Mouse (Mus musculus) megakaryocyte, adult 5-6 weeks (primary cell): ENCODE results near the gene Sart1. TPM values are rescaled to one million over a fixed set of nuclear protein-coding genes. Genes with fewer than 3 reads are reported as not detected.
A peak's percentile ranks its signal among the peaks of the same experiment; 100 is the strongest.
"Not testable (repeated sequence)": the region's sequence is repeated elsewhere in the genome, so short reads cannot be mapped to it uniquely, and the experiment has no call there.

Experiments used
- ATAC-seq: 2 replicates; pipeline ENCODE4 v1.8.0; 2016; ENCODE audit warnings: mild to moderate bottlenecking, inconsistent platforms; ENCODE audit not compliant: poor library complexity, severe bottlenecking
- total RNA-seq, 2 experiments: library from RNA; stranded (forward) in 1 of 2; stranded (reverse) in 1 of 2; fragments of 153-499, 151-499 nt in 1 of 2; fragments of 221-1000, 200-1000 nt in 1 of 2; gene quantifications; 2 replicates each; pipeline versions ENCODE4 v1.2.3 to v1.2.4; 2015 to 2017

Gene Sart1
- total RNA-seq, 2 experiments from 2014 or later: 57.3 to 62.2 TPM

GRCm38 (mm10) chr19:5374748-5375147, 13.8 kb downstream of the Sart1 start:
- no peak for ATAC-seq

- ATAC-seq: no peak
Observed at GRCm38 (mm10) chr19:5374177-5374576, 14.3 kb downstream of the Sart1 start.

DNA sequence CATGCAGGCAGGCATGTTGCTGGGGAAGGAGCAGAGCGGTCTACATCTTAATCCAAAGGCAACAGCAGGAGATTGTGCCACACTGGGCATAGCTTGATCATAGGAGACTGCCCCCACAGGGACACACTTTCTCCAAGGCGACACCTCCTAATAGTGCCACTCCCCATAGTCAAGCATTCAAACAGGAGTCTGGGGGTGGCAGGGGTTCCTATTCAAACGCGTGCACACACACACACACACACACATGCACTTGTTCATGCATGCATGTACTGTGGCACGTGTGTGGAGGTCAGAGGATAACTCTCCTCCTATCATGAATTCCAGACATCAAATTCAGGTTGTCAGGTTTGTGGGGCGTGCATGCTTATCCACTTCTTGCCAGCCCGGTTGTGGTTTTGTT, 15.8 kb downstream of the Sart1 start:
- no peak for ATAC-seq

GRCm38 (mm10) chr19:5370932-5371331, 17.6 kb downstream of the Sart1 start:
- ATAC-seq: no peak

- no peak for ATAC-seq
Observed at GRCm38 (mm10) chr19:5367455-5367854, 21.0 kb downstream of the Sart1 start.

DNA sequence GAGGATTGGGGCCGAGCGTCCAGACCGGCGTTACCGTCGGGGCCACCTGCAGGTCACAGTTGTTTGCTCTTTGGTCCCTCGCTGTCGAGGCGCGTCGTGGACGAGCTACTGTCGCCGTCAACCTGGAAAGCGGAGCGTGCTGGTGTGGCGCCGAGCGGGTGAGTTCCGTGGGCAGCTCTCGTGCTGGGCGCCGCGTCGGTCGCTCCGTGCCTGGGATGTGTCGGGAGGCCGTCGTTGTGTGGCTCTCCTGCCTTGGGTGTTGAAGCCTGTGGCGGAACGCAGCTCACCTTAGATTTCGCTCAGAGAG, 21.5 kb downstream of the Sart1 start, which contains the start of gene Banf1:
Gene Banf1, minus strand, starts transcription at position 116 of the 307 bp plus-strand sequence.
- no peak for ATAC-seq

DNA sequence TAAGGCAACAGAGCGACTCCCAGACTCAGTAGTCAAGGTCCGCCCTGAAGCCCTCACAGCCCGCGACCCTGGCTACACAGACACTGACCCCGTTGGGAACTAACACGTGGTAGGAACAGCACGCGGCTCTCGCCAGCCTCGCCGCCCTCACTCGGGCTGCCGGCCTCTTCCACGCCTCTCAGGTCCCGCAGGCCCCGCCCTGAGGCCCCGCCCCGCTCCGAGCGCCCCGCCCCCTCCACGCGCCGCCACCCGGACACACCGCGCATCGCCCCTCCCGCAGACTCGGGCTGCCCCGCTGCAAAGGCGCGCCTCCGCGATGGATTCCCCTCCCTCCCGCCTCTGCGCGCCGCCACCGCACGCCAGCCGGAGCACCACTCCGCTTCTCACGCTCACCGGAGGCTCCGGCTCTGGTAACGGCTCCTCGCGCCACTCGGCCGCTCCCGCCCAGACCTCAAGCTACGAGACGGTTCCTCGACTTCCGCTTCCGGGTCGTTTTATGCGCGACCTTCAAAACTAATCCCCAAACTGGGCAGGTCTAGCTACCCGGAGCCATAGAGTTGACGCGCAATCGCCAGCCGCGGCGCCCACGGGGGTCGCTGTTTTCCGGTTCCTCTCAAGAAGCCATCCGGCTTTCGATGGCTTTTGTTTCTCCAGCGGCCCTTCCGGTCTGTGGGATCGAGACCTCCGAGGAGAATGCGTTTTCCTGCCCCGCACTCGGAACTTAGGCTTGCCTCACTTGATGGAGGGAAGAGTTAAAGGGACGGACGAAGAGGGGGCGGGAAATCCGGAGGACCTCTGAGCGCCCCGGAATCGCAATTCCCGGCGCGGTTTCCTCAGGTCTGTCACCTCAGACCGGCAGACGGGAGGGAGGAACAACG, 22.1 kb downstream of the Sart1 start, which contains the start of gene Eif1ad:
Gene Eif1ad, plus strand, starts transcription at position 567 of the 878 bp plus-strand sequence.
- ATAC-seq: peak; percentile 88

DNA sequence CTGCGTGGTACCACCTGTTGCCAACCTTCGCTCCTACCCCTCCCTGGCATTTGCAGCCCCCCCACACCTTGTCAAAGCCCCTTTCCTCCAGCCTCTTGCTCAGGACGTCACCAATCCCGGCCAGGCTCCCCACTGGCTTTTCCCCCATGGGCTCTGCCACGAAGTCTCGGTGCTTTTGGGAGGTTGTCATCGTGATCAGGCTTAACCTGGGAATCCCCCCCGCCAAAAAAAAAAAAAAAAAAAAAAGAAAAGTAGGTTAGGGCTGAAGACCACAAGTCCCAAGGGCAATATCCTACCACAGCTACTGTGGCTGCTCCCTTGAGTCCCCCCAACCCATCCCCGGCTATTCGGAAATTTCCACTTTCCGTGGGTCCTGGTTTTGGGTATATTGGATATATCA, 22.8 kb downstream of the Sart1 start:
- no peak for ATAC-seq

GRCm38 (mm10) chr19:5364124-5364523, 24.4 kb downstream of the Sart1 start:
- ATAC-seq: no peak

- ATAC-seq: no peak
Observed at GRCm38 (mm10) chr19:5362186-5362585, 26.3 kb downstream of the Sart1 start.

- ATAC-seq: no peak
Observed at GRCm38 (mm10) chr19:5356080-5356479, 32.4 kb downstream of the Sart1 start.

GRCm38 (mm10) chr19:5353609-5354008, 34.9 kb downstream of the Sart1 start:
- ATAC-seq: no peak

- ATAC-seq: not testable (repeated sequence)
Observed at GRCm38 (mm10) chr19:5349502-5349873, 39.0 kb downstream of the Sart1 start, which contains the start of gene Cst6. Cst6 (minus strand) TSS chr19:5349574.

DNA sequence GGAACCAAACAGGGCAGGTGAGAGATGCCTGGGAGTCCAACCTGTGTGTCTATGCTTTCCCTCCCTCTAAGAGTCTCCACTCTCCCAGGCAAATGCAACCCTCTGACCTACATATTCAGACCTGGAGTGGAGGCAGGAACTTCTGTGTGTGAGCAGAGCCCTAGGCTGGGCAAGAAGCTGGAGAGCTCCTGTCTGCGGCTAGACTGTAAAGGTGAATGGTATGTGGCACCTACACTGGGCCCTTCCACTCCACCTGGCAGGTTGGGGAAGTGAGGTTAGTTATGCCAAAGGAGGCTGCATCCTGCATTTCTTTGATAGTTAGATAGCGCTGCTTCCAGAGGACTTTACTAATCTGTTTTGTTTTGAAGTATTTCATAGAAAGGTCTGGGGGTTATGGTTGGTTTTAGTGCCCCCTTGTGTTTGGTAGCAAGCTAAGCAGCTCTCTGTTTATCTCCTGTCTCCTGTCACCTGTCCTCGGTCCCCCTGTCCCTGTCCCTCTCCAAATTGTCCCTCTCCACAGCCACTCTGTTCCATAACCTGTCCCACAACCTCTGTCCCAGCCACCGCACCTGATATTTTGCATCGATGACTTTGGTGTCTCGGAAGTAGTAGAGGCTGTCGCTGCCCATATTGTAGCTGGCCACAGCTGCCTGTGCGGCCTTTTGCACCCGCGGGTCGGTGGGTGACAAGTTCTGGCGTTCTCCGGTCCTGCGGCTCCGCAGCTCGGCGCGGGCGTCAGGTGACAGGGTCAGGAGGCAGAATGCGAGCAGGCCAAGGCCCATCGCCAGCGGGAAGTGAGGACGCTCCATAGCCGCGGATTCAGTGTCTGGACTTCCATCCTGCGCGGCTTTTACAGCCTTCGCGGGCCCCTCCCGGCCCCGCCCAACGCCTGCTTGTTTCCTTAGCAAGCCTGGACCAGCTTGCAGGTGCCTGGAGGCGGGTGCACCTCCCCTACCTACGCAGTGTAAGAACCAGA, 39.7 kb downstream of the Sart1 start:
- ATAC-seq: peak; percentile 30; the same call in 1 of the 2 replicates

- no peak for ATAC-seq
Observed at GRCm38 (mm10) chr19:5348064-5348463, 40.4 kb downstream of the Sart1 start.

DNA sequence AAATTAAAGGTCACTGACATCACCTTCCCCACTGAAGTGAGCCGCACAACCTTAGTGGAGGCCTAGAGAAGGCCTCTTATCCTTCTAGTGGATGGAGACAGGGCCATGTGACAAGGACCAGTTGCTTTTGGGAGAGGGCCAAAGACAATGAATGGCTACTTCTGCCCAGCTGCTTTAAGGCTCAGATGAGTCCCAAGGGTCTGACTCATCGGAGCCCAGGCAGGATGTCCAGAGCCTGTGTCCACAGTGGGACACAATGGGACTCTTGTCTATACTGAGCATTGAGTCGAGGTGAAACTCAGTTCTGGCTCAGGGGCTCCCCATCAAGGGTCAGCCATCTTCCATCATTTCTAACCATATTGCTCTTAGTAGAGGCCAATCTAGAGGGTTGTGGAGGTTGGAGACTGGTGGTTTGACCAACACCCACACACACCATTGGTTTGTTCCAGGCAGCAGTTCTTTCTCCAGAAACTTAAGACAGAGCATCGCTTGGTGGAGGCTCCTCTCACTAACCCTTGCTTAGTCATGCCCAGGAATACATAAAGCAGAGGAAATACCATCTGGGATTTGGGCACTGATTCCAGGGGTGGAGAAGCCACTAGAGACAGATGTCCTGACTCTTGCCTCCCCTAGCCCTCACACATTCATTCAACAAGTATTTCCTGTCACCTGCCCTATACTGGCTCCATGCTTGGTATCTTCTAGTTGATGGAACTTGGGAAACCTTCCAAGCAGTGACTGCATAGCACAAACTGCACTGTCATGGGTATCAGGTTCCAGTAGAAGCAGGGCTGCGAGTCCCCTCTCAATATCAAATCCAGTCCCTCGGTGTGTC, 43.0 kb downstream of the Sart1 start:
- no peak for ATAC-seq

DNA sequence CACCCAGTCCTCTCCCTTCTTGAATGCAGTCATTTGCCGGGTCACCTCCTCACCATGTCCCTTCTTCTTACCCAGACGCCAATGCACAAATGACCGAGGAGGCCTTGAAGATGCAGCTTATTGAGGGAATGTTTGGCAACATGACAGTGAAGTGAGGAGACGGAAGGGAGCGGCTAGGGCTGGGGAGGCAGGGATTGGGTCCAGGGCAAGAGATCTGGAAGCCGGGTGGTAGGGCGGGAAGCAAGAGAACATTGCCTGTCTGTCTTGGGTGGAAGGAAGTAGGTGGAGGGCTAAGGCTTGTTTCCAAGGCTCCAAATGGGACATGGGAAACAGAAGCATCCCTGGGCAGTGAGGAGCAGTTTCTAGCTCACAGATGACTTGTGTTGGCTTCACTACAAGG, 47.1 kb downstream of the Sart1 start:
- no peak for ATAC-seq

GRCm38 (mm10) chr19:5337975-5338374, 50.5 kb downstream of the Sart1 start:
- ATAC-seq: peak; percentile 67

GRCm38 (mm10) chr19:5335441-5335840, 53.1 kb downstream of the Sart1 start, which contains the start of gene Catsper1:
Catsper1 (plus strand) TSS chr19:5335741.
- ATAC-seq: no peak

DNA sequence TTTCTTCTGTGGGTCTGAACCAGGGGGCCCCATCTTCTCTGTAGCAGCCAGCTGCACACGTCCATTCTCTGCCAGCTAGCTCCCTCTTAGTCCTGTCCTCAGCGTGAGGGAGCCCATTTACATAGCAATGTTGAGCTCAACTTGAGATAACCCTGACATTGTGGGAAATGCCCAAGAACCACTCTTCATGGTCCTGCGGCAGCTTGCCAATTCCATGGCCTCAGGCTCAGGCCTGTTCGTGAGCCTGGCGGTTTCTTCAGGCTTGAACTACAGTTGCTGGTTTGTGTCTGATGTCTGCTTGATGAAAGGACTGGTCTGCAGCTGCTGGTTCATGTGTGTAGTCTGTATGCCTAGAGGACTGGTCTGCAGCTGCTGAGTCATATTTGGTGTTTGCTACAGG, 53.8 kb downstream of the Sart1 start:
- ATAC-seq: no peak
